Comparison of ENCODE assay signal across 18 mouse cellular contexts in the genomic region with DNA sequence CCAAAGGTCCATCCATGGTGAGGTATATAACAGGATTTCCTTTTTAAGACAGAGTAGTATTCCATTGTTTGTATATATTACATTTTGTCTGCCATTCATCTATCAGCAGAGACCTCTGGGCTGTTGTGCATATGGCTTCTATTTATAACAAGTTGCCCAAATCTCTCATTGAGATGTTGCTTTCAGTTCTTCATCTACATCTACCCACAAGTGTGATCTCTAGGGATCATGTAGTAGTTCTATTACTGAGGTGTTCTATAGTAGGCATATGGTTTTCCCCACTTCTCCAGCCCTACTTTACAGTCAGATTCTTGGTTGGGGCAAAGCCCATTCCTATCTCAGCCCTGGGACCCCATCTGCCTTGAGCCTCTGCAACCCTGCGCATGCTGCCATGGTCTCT.
DNase-seq lines count a peak whose midpoint lies in the region; TF ChIP-seq lines count a peak whose summit lies in the region.
"Had no signal": no experiment of that assay in that cellular context is flagged by ENCODE, and none has a peak within 500 bp of the region (broad histone marks: within the 10 kb centered on the region; RNA-seq: fewer than 3 reads in every experiment).

No protein-coding gene starts in this region.

- dilution Hi-C loops in CH12.LX (cut with MboI; ENCODE audit: extremely low pct_ligation_motif_present, extremely low pct_unique_long_range_greater_than_20kb, low sequenced_read_pairs), result no loop called here

- no peak for TF ChIP-seq RAD21 in CH12.LX (IDR thresholded peaks at IDR 0.05; ENCODE audit: low read depth, low read length)

- H3K9me3 ChIP-seq in CH12.LX (replicated peaks; ENCODE audit: low read length), result no peaks in the 10 kb centered on the region
- H3K9me3 ChIP-seq: G1E had no signal

- TF ChIP-seq EP300 in CH12.LX (IDR thresholded peaks at IDR 0.05; ENCODE audit: low read length), result peak; percentile 56

- no peak overlapping the region for H3K4me2 ChIP-seq in CH12.LX (ENCODE audit: insufficient read depth, low read depth, poor library complexity, severe bottlenecking)

- no peak overlapping the region for H3K4me3 ChIP-seq in CH12.LX (replicated peaks in 1 of 3; ENCODE audit: low read depth in 2 of 3, low read length in 2 of 3, poor library complexity in 1 of 3)

- no peak overlapping the region for H3K9ac ChIP-seq in CH12.LX (ENCODE audit: insufficient read depth, low read depth)

- H3K36me3 ChIP-seq in CH12.LX (replicated peaks in 1 of 2; ENCODE audit: control insufficient read depth in 1 of 2, insufficient read depth in 1 of 2, low read length in 1 of 2), result peaks cover 0 to 4% of the 10 kb centered on the region in 2 experiments

- H3K27ac ChIP-seq in CH12.LX (ENCODE audit: insufficient read depth, low read depth), result no peak overlapping the region

- in situ Hi-C loops in CH12.LX (cut with MboI; ENCODE audit: low pct_ligation_motif_present, low pct_unique_long_range_greater_than_20kb, low sequenced_read_pairs), result no loop called here

- H3K4me1 ChIP-seq in CH12.LX (ENCODE audit: control insufficient read depth in 1 of 2, insufficient read depth in 2 of 2), result peaks cover 14 to 49% of the 10 kb centered on the region in 2 experiments

- DNase-seq in A20 (ENCODE audit: low read depth, low spot score), result peak; percentile 12
- DNase-seq in CH12.LX (ENCODE audit: extremely low read depth), result peak; percentile 52
- no peak for DNase-seq in lung, postnatal 36 days
- DNase-seq in layer of hippocampus, postnatal 14 days (ENCODE audit: low spot score in 2 of 2), result no peak
- DNase-seq: adrenal gland, adult 2 months; adrenal gland, adult 8-10 months; adrenal gland, postnatal 10 days; adrenal gland, postnatal 14 days; adrenal gland, postnatal 25 days; adrenal gland, postnatal 36 days; B cell, adult 2 months; cerebellum, adult 11 months; cerebellum, adult 11-12 months; cerebellum, adult 18-20 months; cerebellum, adult 2 months; cerebellum, adult 8-10 months had no signal

- H3K27me3 ChIP-seq in CH12.LX (replicated peaks), result no peaks in the 10 kb centered on the region
- H3K27me3 ChIP-seq: Patski had no signal

- H3K79me2 ChIP-seq in CH12.LX (replicated peaks; ENCODE audit: control insufficient read depth, extremely low read depth, insufficient read depth, poor library complexity, severe bottlenecking), result no peaks in the 10 kb centered on the region

- no peak for TF ChIP-seq CTCF in CH12.LX (conservative IDR thresholded peaks at IDR 0.05 in 1 of 2, IDR thresholded peaks at IDR 0.05 in 1 of 2; ENCODE audit: low read depth in 2 of 2, low read length in 2 of 2)

- no peak for TF ChIP-seq POLR2A in CH12.LX (IDR thresholded peaks at IDR 0.05; ENCODE audit: low read depth, low read length)

TF ChIP-seq in CH12.LX, 34 proteins besides CTCF, POLR2A, EP300 and RAD21:
- 0 out of 2 replicates have a peak, but pooled peaks have one; percentile 4 for TF ChIP-seq BHLHE40 (IDR thresholded peaks at IDR 0.05; ENCODE audit: low read depth, low read length)
- TF ChIP-seq SIN3A (IDR thresholded peaks at IDR 0.05; ENCODE audit: low read length), result no peak
- no peak for TF ChIP-seq MAFK (IDR thresholded peaks at IDR 0.05; ENCODE audit: insufficient replicate concordance, low read length)
- no peak for TF ChIP-seq NRF1 (IDR thresholded peaks at IDR 0.05; ENCODE audit: low read depth, low read length)
- TF ChIP-seq CHD1 (IDR thresholded peaks at IDR 0.05; ENCODE audit: low read depth, low read length), result no peak
- TF ChIP-seq MXI1 (IDR thresholded peaks at IDR 0.05; ENCODE audit: low read depth, low read length), result no peak
- peak; percentile 43; the same call in 1 of the 2 replicates for TF ChIP-seq IRF4 (IDR thresholded peaks at IDR 0.05; ENCODE audit: low read depth, low read length)
- TF ChIP-seq MEF2A (IDR thresholded peaks at IDR 0.05; ENCODE audit: borderline replicate concordance, low read depth, low read length), result peak; percentile 56; the same call in 1 of the 2 replicates
- TF ChIP-seq MAZ (IDR thresholded peaks at IDR 0.05; ENCODE audit: low read depth, low read length), result no peak

Comparison
In these comparisons a context has a peak if more than half of its experiments do, and no peak if none do; other contexts are left out.
1. DNase-seq: peak in A20 (single experiment) and CH12.LX (single experiment); none in lung, postnatal 36 days (single experiment) and layer of hippocampus, postnatal 14 days (0 of 2).